Mouse (Mus musculus) embryo, embryonic 10.5 days (tissue): ENCODE data around the gene Mast4.
A peak's percentile ranks its signal among the peaks of the same experiment; 100 is the strongest.

ENCODE experiments used
- DNase-seq: peaks from one replicate; pipeline ENCODE4 v3.0.0-alpha.2; 2015; ENCODE audit warnings: low spot score

Mast4 gene

DNA sequence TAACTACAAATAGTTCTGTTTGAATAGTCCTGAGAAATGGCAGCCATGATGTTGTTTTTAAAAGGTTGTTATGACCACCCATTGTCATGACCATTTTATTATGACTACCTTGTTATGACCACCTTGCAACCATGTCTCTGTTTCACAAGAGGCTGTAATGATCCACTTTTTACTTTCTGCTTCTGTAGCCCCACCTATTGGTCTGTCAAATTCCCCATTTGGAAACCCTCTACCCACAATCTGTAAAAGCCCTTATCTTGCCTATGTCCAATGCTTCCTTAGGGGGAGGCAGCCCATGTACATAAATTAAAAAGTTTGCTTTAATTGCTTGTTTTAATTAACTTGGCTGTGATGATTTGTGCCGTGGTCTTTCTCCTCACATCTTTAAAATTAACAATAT, 419.0 kb downstream of the Mast4 start:
- DNase-seq: no peak

DNA sequence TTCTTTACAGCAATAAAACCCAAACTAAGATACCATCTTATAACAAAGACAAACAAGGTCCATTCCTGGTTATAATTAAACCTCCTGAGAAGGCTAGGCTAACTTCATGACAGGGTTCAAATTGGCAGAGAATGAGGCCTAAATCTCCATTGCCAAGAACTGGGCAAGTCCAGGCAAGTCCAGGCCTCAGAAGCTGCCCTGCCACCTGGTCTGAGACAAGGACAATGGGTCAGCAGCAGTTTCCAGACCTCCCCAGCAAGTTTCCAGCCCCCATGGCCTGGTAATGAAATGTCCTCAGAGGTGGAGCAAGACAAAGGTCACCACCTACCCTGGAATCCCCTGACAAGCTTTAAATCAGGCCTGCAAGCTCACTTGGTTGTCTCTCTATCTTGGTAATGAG, 419.5 kb downstream of the Mast4 start:
- DNase-seq: no peak

DNA sequence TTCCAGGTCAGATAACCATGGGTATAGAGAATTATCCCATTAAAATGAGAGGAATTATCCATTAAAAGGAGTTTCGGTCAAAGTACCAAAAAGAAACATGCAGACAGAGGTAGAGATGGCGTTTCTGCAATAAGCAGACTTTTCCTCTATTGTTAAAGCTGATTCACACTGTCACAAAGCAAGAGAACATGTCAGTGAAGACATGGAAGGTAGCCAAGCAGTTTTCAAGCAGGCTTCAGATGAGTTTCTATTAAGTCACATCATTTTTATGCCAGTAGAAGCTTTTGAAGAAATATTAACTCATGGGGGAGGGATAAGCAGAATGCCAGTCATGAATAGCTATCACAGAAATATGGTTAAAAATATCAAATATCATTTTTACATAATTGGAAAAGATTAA, 420.4 kb downstream of the Mast4 start:
- DNase-seq: no peak

DNA sequence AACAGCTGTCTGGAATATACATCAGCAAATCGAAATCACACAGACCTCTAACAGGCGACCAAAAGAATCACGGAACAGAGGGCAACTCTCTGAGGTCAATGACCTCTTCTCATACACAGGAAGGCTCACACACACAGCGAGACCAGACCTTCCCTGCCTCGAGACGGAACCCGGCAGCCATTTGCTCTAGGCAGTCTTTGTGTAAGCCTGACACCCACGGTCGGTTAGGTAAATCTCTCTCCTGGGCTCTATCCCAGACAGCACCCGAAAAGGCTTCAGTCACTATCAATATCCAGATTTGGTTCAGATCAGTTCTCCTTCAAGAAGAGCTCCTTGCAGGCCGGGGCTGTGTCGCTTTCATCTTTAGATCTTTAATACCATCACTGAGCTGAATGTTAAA, 421.4 kb downstream of the Mast4 start:
- DNase-seq: no peak

DNA sequence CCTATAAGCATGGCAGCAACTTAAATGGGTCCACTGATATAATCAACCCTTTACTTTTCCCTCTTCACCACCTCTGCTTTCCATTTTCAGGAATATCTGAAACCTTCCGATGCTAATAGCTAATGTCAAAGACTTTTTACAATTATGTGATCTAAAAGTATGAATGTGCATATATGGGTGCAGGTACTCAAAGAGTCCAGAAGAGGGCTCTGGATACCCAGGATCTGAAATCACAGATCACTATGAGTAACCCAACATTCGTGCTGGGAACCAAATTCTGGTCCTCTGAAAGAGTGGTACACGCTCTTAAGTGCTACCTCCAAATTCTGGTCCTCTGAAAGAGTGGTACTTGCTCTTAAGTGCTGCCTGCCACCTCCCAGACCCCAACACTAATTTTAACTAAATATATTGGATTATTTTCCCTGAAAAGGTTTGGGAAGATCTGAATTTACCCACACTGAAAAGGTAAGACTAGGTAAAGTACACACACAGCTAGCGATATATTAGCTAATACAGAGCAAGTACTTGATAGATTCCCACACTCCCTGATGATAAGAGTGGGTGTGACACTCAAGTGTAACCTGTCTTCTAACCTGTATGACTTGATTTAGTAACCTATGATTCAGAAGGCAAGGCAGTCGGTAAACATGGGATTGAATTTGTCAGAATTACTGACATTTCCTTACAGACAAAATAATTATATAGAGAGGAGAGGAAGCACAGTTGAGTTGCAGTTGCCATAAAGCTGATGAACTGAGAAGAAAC, 424.5 kb downstream of the Mast4 start:
- no peak for DNase-seq

DNA sequence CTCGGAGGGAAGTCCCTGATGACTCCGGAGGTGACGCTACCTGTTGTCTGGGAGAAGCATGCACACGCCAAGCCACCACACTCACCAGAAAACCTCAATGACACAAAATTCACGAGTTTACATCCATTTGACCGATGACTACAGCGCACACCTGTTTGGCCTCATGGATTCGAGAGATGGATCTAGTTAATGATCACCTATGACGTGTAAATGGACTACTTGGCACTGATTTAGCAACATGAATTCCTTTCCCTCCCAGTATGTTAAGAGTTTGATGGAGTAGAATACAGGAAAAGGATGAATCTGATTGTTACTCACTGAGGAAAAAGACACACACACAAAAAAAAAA, 427.7 kb downstream of the Mast4 start:
- no peak for DNase-seq

DNA sequence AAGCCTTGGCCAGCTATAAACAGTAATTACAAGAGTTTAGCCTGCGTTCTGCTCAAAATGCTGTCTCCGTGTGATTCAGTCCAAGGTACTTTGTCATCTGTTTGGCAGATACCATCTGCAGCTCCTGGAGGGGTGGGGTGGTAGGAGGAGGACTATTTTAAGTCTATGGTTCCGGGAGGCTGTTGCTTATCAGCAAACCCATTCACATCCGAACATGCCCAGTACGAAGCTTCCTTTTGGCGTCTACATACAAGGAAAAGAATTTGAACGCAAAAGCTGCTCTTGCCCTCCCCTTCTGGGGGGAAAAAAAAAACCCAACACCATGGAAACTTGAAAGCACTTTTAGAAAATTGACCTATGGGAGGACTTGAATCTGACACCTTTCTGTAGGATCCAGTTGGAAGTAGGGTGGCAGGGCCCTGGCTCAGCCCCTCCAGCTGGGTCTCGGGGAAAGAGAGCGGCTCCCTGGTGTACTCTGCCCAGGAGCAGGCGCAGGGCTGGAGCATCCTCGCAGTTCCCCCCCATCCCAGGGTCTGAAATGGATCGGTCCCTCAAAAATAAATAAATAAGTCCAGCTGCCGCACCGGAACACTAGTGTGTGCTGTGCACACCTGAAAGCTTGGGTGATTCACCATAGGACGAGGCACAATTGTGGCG, 428.2 kb downstream of the Mast4 start:
- DNase-seq: peak; percentile 89

DNA sequence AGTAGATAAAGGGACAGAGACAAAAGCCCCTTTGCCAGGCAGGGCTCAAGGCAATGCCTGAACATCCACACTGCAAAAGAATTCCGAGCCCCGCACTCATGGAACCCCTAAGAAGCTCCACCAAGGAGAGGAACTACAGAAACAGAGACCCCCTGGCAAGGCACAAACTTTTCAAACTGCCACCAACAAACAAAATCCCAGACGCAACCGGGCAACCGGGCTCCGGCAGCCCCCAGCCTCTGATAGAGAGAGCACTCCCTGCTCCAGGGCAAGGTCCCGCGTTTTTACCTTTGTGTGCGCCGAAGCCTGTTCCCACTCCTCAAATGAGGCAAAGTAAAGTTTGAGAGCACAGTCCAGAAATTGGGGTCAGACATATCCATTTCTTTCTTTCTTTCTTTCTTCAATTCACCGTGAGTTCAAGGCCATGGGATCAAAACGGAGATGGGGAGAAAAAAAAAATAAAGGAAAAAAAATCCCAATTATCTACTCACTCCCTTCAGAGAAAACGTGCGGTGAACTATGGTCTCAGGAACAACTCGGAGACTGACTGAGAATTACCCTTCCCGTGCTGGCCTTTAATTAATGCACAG, 428.8 kb downstream of the Mast4 start:
- DNase-seq: peak; percentile 68

DNA sequence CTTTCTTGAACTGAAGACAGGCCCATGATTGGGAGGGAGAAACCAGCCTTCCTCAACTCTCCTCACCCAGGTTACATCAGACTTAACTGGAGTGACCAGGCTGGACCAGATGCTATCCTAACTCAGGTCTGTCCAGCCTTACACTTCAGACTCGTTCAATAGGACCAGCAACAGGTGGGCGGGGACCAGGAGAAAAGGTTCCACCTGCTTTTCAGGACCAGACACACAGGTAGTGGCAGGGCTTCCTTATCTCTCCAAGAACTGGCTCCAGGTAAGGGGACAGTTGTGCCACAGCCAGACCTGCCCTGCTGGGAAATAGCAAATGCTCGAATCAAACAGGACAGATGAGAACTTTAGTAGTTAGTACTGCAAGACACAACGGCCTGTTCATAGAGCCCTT, 430.6 kb downstream of the Mast4 start:
- no peak for DNase-seq

DNA sequence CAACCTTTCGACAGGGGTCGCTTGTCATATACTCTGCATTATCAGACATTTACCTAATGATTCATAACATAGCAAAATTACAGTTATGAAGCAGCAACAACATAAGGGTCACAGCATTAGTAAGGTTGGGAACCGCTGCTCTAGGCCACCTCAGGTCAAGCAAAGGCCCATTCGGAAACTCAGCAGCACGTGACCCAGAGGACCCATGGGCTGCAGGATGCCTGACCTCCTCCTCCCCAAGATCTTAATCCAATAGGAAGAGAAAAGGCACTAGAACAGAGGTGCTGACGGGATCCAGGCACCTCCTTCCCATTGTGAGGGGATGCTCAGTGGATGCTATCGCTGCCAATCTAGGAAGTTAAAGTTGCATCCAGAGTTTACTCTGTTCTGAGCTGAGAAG, 432.2 kb downstream of the Mast4 start:
- no peak for DNase-seq

DNA sequence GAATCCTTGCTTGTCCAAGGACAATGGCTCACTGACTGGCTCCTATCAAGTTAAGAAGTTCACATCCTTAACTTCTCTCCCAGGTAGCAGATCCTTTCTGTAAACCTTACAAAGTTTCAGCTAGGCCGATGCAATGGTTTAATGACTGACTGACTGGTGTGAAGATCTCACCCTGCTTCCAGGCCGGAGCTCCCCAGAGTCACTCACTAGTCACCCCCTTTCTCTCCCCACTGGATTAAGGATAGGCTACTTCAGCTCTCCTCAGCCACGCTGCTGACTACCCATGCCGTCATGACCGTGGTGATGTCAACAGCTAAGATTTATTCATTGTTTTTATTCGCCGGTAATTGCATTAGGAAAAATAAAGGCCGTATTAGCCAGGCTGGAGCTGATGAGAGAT, 433.8 kb downstream of the Mast4 start:
- DNase-seq: no peak

DNA sequence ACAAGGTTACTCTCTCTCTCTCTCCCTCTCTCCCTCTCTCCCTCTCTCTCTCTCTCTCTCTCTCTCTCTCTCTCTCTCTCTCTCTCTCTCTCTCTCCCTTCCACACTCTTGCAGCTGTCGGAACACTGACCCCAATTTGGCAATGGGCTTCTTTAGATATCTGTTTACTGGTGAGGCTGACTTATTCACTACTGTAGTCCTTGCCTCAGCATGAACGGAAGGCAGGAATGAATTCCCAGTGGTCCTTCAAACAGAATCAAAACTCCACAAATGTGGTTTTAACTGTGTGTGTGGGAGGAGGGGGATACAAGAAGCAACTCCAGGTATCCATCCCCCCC, 434.2 kb downstream of the Mast4 start:
- DNase-seq: no peak

DNA sequence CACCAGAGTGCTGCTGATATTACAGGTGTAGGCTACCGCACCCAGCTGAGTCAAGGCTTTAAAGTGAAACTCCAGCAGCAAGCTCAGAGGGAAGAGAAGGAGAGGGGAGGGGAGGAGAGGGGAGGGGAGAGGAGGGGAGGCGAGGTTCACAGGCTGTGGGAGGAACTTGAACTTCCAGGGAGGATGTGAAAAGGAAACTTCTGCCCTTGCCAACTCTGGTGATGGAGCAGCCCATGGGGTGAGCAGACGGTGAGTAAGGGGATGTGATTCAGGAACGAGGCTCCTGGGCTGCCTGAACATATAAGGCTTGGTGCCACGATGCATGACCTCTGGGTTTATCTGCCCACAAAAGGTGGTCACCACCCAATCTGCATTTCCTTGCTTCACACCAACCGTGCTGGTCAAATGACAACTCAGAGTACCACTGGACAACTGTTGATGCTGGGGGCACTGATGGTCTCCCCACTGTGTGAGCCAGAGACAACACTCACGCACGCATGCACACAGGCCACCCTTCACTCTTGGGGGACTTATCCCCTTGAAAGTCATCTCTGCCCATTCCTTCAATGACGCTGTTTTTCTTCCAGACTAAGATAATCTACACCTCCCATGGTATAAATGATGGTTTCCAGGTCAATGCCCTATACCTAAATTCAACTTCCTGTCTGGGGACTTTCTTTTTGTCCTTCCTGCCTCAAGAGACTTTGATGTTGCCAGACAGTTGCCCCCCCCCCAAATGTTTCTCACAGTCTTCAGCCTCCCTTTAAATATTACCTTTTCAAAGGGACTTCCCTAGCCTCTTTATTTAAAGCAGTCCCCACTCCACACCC, 434.8 kb downstream of the Mast4 start:
- DNase-seq: no peak

DNA sequence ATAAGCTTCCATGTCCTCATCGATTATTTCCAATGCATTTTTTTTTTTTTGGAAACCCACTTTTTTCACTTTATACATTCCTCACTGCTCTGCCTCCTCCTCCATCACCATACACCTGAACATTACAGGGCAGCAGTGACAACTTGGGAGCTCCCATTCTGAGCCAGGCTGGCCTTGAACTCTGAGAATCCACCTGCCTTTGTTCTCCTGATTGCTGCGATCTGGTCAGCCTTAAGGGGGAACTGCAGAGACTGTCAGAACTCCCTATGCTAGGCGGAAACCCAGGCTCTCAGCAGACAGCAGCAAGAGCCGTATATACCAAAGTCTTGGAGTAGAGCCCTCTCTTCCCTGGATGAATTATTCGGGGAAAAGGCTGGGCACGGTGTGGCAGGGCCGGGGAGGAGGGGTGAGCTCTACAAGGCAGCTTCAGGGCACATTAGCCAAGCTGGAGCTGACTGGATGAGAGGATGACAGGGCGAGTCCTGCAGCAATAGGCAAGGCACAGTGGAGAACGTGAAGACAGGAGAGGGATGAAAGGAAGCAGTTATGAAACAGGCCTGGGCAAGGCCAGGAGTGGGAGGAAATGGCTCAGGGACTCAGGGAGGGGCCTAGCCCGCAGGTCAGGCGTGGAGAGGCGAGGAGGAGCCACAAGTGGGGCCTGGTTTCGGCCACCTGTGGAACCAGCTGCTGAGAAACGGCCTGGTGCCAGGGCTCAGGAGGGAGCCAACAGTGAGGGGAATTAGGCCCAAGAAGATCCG, 435.7 kb downstream of the Mast4 start:
- DNase-seq: no peak

DNA sequence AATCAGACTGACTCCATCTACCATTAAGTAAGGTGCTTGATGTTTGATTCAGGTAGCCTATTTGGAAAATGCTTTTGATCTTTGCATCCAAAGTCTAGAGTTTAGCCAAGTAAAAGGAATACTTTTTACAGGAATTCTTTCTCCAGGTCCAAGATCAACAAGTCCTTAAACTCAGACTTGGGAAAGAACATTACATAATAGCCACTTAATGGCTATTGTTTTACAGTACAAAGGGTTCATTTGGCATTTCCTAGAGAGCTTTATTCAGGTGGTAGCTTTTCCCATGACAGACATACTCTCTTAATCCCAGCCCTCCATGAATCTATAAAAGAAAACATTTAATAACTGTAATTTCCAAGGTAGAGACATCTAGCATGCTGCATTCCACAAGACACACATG, 438.0 kb downstream of the Mast4 start:
- no peak for DNase-seq

DNA sequence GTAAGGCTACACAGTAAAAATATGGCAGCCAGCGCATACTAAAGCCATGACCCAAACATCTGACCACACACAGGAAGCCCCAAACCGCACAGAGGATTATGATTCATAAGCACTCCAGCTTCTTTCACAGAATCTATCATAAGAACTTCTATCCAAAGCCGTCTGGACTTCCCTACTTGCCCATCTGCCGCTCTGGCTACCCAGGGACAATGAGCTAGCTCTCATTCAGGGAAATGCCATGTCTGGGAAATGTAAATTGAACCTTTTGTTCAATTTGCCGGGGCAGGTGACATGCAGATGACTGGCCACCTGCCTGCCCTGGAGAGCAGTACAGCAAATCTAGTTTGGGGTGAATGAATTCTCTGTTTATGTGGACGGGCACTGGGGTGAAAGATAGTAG, 438.4 kb downstream of the Mast4 start:
- no peak for DNase-seq

DNA sequence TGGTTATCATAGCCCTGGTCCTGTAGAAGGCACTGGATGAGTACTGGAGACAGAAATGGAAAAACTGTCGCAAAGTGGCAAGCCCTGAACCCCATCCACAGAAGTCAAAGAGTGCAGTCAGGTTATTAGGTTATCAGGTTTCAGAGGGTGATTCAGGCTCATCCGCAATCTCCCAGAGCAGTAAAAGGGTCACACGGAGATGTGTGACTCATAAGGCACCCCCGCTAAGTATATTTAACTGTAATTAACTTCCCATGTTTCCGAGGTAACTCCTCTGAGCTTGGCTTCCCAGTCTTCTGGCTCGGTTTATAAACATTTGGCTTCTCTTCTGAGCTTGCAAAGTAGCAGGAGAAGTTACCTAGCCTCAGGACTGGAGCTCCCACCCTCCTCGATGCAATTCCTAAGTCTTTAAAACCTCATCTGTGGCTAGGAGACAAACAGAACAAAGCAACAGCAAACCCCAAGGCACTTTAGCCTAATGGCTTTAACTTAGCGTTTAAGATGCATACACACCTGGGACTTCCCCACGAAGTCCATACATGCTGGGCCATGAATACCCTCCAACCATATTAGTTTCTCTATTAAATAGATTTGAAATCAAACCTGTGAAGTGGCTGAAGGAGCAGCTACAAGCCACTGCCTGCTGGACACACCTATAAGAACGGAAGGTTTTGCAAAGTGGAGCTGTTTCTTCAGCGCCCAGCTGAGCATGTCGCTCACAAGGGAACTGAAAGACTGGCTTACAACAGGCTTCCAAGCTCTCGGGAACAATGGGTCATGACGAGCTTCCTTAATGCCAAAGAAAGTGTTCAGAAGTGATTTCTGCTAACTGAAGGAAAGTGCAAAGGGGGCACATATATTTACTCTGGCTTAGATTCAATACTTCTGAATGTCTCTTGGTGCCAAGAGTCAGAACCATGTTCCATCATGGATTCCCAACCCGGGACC, 439.7 kb downstream of the Mast4 start:
- DNase-seq: no peak

DNA sequence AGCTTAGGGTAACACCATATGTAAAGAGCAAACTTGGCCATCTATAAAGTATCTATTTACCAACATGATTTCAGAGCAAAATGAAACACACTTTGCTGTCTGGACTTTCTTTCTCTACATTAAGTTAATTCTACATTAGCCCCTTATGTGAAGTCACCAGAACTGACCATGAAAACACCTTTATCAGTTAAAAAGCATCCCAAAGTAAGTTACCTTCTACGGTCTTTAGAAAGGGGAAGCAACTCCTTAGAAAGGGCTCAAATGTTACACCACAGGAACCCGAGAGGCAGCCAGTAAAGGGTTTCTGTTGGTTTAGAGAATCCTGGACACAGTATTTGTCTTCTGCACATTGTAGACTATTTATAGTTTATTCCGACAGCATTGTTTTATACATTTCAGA, 441.5 kb downstream of the Mast4 start:
- no peak for DNase-seq

DNA sequence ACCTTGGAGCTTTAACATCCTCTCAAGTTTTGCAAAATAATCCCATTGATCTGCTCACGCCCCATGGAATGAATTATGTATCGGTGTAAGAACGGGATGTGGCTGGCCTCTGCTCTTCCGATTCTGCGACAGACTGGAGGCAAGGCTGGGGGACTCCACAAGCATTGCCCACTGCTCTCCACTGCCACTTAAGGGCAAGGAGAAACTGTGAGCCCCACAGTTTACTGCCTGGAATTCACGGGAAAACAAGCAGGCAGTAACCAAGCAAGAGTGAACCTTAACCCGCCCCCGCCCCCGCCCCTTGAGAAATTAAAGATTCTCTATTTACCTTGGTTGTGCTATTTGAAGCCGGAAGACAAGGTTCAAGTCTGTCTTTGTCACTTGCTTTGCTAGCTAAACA, 444.3 kb downstream of the Mast4 start:
- DNase-seq: no peak

DNA sequence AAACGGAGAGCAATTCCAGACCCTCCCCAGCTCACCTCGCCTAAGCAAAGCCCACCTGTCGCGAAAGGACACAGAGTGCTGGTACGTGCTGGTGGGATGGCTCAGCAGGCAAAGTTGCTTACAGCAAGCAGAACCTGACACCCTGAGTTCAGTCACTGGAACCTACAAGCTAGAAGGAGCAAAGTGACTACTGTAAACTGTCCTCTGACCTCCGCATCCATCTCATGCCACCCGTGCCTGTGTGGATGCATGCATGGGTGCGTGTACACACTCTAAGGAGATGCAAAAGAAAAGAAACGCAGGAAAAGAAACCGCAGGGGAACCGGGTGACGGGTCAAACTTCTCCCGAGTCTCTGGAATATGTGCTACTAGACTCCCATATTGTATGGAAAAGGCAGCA, 444.8 kb downstream of the Mast4 start:
- no peak for DNase-seq

DNA sequence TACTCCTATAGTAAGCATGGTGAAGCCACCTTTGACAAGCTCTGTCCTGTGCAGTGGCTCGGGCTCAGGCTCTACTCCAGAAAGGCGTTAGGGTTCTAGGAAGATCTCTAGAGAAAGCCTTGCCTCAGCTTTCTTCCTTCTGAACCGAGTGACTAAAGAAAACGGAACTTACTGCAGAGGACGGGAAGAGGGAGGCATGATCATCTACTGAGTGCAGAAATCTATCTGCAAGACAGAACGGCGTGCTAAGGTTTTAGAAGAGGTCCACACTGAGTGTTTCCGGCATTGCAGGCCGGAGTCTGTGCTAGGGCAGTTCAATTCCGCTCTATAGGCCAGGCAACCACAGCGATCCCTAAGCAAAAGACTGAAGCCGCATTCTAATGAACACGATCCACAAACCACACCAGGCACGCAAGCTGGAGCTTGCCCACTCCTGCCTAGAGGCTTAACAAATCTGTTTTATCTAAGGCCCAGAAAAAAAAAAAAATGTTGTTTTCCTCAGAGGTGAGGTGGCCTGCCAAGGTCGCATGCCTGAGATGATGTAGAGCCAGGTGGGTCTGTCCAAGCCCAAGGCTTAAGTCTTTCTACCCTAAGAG, 445.3 kb downstream of the Mast4 start:
- DNase-seq: no peak
